Mouse (Mus musculus) megakaryocyte progenitor cell, adult 5-6 weeks (primary cell): ENCODE measurements at regions not wholly inside any gene's neighbourhood (a gene's known extent, or its start where the extent isn't known, plus 50 kb on each side); places are given as distances from the start of the nearest gene placed in this dataset.
A peak's percentile ranks its signal among the peaks of the same experiment; 100 is the strongest.

ENCODE experiments used
- ATAC-seq: replicated peaks from 2 replicates; pipeline ENCODE4 v1.8.0; 2016; ENCODE audit warnings: mild to moderate bottlenecking, moderate TSS enrichment, inconsistent platforms; ENCODE audit not compliant: poor library complexity

GRCm38 (mm10) chr1:163650577-163651180, 74.4 kb downstream of the Mettl11b start:
- ATAC-seq, result no peak

GRCm38 (mm10) chr1:163642091-163642490, 82.9 kb downstream of the Mettl11b start:
- ATAC-seq, result no peak

DNA sequence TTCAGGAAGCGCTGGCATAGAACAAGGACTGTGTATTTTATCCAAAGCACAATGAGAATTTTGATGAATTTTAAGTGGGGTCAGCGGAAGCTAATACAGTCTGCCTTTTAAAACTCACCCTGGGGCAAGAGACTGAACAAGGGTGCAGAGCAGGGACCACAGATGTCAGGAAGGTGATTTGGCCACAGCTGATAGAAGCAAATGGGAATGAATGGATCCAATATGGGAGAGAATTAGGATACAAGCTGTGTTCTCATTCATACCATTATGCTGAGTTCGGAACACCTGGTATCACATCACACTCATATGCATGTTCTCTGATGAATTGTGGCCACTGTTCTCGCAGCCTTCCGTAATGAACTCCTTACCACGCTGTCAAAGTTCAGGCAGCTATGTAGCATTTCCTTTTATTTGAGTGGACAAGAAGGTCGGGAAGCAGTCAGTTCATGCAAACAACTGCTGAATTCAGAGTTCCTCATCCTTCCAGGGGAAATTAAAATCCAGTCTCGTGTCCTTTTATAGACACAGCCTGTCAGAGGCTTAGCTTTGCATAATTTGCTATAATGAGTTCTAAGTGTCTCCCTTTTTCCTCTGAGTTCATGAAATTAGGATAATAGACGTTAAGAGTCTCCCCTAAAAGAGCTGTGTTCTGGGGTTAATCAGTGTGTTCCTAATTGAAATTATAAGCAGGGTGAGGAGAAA, 84.4 kb downstream of the Mettl11b start:
- no peak for ATAC-seq

DNA sequence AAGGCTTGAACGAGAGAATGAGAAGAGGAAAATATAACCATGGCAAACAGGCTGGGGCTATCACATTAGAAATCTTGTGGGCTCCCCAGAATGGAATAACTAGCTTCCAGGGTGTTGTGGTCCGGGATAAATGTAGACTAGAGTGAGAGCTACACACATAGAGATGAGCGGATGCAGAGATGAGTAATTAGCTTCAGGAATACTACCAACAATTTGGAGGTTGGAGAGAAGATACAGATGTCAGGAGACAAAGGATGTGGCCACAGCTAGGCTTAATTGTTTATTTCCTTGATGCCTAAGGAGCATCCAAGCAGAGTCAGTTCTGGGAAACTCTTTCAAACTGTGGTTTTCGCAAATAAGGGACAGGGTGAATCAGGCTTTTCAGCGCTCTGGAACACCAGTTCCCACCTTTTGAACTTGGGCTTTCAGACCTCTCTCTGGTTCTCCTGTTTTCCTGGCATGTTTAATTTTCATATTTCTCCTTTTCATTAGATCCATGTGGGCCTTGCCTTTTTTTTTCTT, 94.7 kb downstream of the Mettl11b start:
- ATAC-seq, result no peak

- no peak for ATAC-seq
These were observed 100.1 kb downstream of the Mettl11b start for GRCm38 (mm10) chr1:163624887-163625286.

GRCm38 (mm10) chr1:163621293-163621692, 103.7 kb downstream of the Mettl11b start:
- peak; percentile 97 for ATAC-seq

DNA sequence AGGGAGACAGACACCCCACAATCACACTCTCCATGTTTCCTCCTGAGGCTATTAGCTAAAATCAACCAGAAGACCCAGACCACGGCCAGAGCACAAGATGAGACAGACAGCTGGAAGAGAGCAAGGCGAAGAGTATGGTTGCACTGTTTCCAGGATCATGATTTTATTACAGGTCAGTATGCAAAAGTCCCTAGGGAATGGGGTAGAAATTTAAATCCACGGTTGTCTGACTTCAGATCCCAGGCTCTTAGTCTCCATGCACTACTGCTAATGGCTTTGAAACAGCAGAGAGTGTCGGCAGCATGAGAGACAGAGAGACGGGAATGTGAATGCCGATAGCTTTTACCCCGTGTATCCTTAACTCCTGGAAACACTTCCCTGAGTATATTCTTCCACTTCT, 105.2 kb downstream of the Mettl11b start:
- no peak for ATAC-seq

DNA sequence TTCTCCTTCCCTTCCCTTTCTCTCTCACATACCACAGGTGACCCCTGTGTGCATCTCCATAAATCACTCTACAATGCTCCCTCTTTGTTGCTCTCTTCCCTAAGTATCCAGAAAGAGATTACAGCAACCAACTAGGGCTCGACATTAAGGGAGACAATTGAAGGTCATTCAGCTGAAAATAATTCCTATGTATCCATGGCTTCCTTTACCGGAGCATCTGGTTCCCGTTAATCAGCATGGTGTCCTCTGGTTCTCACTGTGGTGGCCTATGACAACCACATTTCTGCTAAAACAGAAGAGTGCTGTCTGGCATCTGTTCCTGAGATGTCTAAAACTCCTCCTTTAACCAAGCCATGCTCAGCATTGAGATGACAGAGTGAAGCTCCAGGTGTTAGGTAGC, 106.9 kb downstream of the Mettl11b start:
- ATAC-seq, result no peak

GRCm38 (mm10) chr1:163616596-163616995, 108.4 kb downstream of the Mettl11b start:
- no peak for ATAC-seq

- no peak for ATAC-seq
These were observed 116.6 kb downstream of the Mettl11b start for GRCm38 (mm10) chr1:163608429-163608828.

GRCm38 (mm10) chr1:163607701-163608100, 117.3 kb downstream of the Mettl11b start:
- no peak for ATAC-seq

- ATAC-seq, result no peak
These were observed 124.8 kb downstream of the Mettl11b start for GRCm38 (mm10) chr1:163599926-163600890.

DNA sequence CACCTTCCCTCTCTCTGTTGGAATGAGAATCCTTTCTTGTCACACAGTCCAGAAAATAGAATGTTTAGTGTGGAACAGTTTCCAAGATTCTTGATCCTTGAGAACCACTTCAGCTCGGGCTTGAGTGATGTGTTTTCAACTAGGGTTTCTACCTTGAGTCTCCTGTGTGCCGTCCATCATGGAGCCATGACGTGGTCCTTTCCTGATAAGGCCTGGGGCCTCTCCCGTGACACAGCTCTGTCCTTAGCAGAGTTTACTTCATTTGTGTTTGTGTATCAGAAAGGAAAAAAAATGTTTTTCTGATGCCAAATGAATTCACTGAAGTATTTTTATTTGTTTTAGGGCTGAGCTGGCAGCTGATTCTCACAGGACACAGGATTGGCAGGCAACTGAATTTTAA, 148.6 kb downstream of the Mettl11b start:
- ATAC-seq, result no peak

GRCm38 (mm10) chr1:163575593-163575992, 149.4 kb downstream of the Mettl11b start:
- no peak for ATAC-seq

DNA sequence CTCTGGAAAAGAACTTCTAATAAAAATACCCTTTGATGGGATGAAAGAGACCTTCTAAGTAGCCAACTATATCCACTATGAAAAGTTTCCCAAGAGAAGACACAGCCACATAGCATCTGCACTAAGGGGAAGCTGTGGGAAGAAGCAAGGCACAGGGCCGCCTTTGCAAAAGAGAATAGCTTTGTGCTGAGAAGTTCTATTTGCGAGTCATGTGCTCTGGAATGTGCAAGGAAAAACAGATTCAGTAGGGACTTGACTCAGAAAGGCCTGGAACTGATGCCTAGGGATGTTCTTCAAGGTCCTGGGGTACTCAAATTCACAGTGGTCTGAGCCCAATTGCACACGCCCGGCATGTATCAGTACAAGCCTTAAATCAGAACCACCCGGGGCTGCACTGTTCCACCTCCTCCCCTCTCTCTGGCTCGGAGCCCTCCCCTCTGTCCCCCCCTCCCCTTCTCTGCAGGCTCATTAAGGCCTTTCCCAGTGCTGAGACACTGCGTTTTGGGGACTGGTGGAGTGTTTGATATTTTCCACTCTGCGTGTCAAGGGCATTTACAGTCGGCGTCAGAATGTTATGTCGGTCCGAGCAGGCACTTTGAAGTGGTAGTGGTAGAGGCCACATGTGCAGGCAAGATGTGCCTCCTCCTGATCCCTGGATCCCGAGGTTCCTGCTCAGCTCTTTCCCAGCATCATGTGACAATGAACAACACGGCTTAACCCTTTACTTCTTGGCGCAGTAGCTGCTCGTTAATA, 150.4 kb downstream of the Mettl11b start:
- ATAC-seq, result no peak

GRCm38 (mm10) chr1:163573533-163573932, 151.5 kb downstream of the Mettl11b start:
- peak; percentile 52 for ATAC-seq

DNA sequence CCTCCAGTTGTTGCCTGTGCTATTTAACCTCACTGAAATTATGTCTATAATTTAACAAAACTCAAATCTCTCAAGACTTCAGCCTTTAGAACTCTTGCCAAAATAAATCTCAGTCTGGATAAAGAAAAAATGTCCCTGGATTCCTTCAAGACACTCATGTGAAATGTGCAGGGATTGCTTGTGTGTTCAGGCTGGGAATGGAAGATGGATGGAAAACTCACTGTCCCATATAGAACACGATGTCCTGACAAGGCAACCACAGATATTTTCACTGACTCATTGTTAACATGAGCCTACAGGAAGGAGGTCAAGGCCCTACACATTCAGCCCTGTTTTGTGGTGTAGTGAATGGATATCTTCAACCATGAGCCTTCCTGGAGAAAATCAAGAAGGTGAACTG, 160.3 kb upstream of the Gorab start:
- ATAC-seq, result no peak

DNA sequence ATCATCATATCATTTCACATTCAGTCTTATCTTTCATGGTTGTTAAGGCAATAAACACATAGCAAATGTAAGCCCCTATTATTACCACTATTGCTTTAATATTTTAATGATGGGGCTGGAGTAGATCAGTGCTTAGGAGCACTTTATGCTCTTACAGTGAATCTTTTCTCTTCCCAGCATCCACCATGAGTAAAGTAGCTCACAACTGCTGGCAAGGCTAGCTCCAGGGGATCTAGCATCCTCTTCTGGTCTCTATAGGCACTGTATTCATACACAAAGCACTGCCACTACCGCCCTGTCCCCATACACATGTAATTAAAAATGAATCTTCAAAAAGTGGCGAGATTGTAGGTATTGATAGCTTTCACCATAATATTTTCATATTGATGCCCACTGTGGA, 159.6 kb upstream of the Gorab start:
- ATAC-seq, result no peak

- no peak for ATAC-seq
These were observed 158.8 kb upstream of the Gorab start for GRCm38 (mm10) chr1:163562166-163562733.

GRCm38 (mm10) chr1:163561016-163561415, 157.5 kb upstream of the Gorab start:
- ATAC-seq, result no peak
